Mouse (Mus musculus) heart, embryonic 11.5 days (tissue): ENCODE data around the gene Myt1l. TPM values are rescaled to one million over a fixed set of nuclear protein-coding genes. Genes with fewer than 3 reads are reported as not detected.

Source experiments
- ATAC-seq: fragments of 200-750 bp; cut with Nextera tagmentation; replicated peaks from 2 replicates; pipeline ENCODE4 v1.8.0; 2017; ENCODE audit warnings: moderate library complexity; ENCODE audit not compliant: insufficient number of reproducible peaks, low FRiP score, low TSS enrichment
- H3K27ac ChIP-seq: fragments of 300-500 bp; sonication (generic); 2 replicates; pipeline ENCODE4 v1.5.1; 2014; ENCODE audit warnings: mild to moderate bottlenecking, low read depth, low read length
- H3K27me3 ChIP-seq: fragments of 300-500 bp; sonication (generic); 2 replicates; pipeline ENCODE4 v1.6.1; 2014; ENCODE audit warnings: mild to moderate bottlenecking, low read length, mixed read lengths; ENCODE audit not compliant: control insufficient read depth, insufficient read depth
- H3K36me3 ChIP-seq: fragments of 300-500 bp; sonication (generic); 2 replicates; pipeline ENCODE4 v1.6.1; 2014; ENCODE audit warnings: mild to moderate bottlenecking, low read length, moderate library complexity, mixed read lengths; ENCODE audit not compliant: control insufficient read depth, insufficient read depth
- H3K4me1 ChIP-seq: fragments of 300-500 bp; sonication (generic); 2 replicates; pipeline ENCODE4 v1.6.1; 2014; ENCODE audit warnings: low read length; ENCODE audit not compliant: control insufficient read depth, insufficient read depth
- H3K4me2 ChIP-seq: fragments of 300-500 bp; sonication (generic); 2 replicates; pipeline ENCODE4 v1.6.1; 2014; ENCODE audit warnings: mild to moderate bottlenecking, moderate library complexity
- H3K4me3 ChIP-seq: fragments of 300-500 bp; sonication (generic); 2 replicates; pipeline ENCODE4 v1.5.1; 2014; ENCODE audit warnings: low read depth, low read length
- H3K9ac ChIP-seq: fragments of 300-500 bp; sonication (generic); 2 replicates; pipeline ENCODE4 v1.6.1; 2014; ENCODE audit warnings: mild to moderate bottlenecking, low read depth, low read length, moderate library complexity
- H3K9me3 ChIP-seq: fragments of 300-500 bp; sonication (generic); replicated peaks from 2 replicates; pipeline ENCODE4 v1.6.1; 2016; ENCODE audit warnings: low read length; ENCODE audit not compliant: control insufficient read depth
- WGBS: fragments of 180-500 bp; shearing (Covaris S2); extraction: QIAGEN DNeasy Blood & Tissue Kit; methylation state at CpG from one replicate; pipeline ENCODE4 v1.1.7; 2014; ENCODE audit not compliant: insufficient replicate concordance; 5-methylcytosine and 5-hydroxymethylcytosine counted together
- polyA plus RNA-seq: library from polyadenylated mRNA; unstranded; fragments of >200 nt; fragmentation: Nextera tagmentation; extraction: Ambion mirVana; gene quantifications from 2 replicates; pipeline ENCODE4 v1.2.1, GENCODE M21; 2014

The Myt1l gene
- polyA plus RNA-seq, 1 experiment from 2014 or later = 1.1 TPM

GRCm38 (mm10) chr12:29916807-29917206 is 388.6 kb downstream of the Myt1l start:
- WGBS = 81% methylated on average over 6 of the region's 6 CpGs
- H3K9ac ChIP-seq = no peak overlapping the region
- H3K9me3 ChIP-seq = no peaks in the 10 kb centered on the region
- H3K4me1 ChIP-seq = no peaks in the 10 kb centered on the region
- ATAC-seq = no peak
- H3K4me2 ChIP-seq = no peak overlapping the region
- H3K4me3 ChIP-seq = no peak overlapping the region
- no peaks in the 10 kb centered on the region for H3K36me3 ChIP-seq
- no peaks in the 10 kb centered on the region for H3K27me3 ChIP-seq
- no peak overlapping the region for H3K27ac ChIP-seq

GRCm38 (mm10) chr12:29920298-29920697 is 392.1 kb downstream of the Myt1l start:
- Histone ChIP-seq H3K4me2 (no peak overlapping the region), H3K36me3 (no peaks in the 10 kb centered on the region), H3K4me1 (no peaks in the 10 kb centered on the region), H3K27me3 (no peaks in the 10 kb centered on the region), H3K4me3 (no peak overlapping the region), H3K27ac (no peak overlapping the region), H3K9ac (no peak overlapping the region), H3K9me3 (no peaks in the 10 kb centered on the region)
- ATAC-seq = no peak
- WGBS = 79% methylated on average over 7 of the region's 7 CpGs

GRCm38 (mm10) chr12:29921481-29921880 is 393.3 kb downstream of the Myt1l start:
- H3K4me3 ChIP-seq = no peak overlapping the region
- no peaks in the 10 kb centered on the region for H3K4me1 ChIP-seq
- peaks cover 2% of the 10 kb centered on the region for H3K27me3 ChIP-seq
- no peak for ATAC-seq
- no peaks in the 10 kb centered on the region for H3K36me3 ChIP-seq
- no peak overlapping the region for H3K9ac ChIP-seq
- 79% methylated on average over 11 of the region's 11 CpGs for WGBS
- no peaks in the 10 kb centered on the region for H3K9me3 ChIP-seq
- H3K4me2 ChIP-seq = no peak overlapping the region
- no peak overlapping the region for H3K27ac ChIP-seq

GRCm38 (mm10) chr12:29926896-29927295 is 398.7 kb downstream of the Myt1l start:
- no peak for ATAC-seq
- Histone ChIP-seq H3K4me2 (no peak overlapping the region), H3K27ac (no peak overlapping the region), H3K4me3 (no peak overlapping the region), H3K9ac (no peak overlapping the region), H3K9me3 (no peaks in the 10 kb centered on the region), H3K4me1 (peaks cover 6% of the 10 kb centered on the region), H3K27me3 (peaks cover 2% of the 10 kb centered on the region), H3K36me3 (no peaks in the 10 kb centered on the region)
- 42% methylated on average over 3 of the region's 3 CpGs for WGBS

- H3K9ac ChIP-seq = no peak overlapping the region
- H3K4me1 ChIP-seq = peaks cover 6% of the 10 kb centered on the region
- 42% methylated on average over 1 of the region's 1 CpGs for whole genome bisulfite sequencing
- ATAC-seq = no peak
- no peaks in the 10 kb centered on the region for H3K36me3 ChIP-seq
- no peak overlapping the region for H3K4me3 ChIP-seq
- H3K9me3 ChIP-seq = no peaks in the 10 kb centered on the region
- no peak overlapping the region for H3K27ac ChIP-seq
- H3K4me2 ChIP-seq = no peak overlapping the region
- H3K27me3 ChIP-seq = peaks cover 4% of the 10 kb centered on the region
Observed at GRCm38 (mm10) chr12:29930591-29930990, 402.4 kb downstream of the Myt1l start.

GRCm38 (mm10) chr12:29932951-29933350 is 404.8 kb downstream of the Myt1l start:
- Histone ChIP-seq H3K4me2 (no peak overlapping the region), H3K9me3 (no peaks in the 10 kb centered on the region), H3K27me3 (0 out of 2 replicates have a peak, but pooled peaks cover 2% of the 10 kb centered on the region), H3K27ac (no peak overlapping the region), H3K4me1 (peaks cover 11% of the 10 kb centered on the region), H3K4me3 (no peak overlapping the region), H3K36me3 (no peaks in the 10 kb centered on the region), H3K9ac (no peak overlapping the region)
- 90% methylated on average over 1 of the region's 1 CpGs for WGBS
- ATAC-seq = no peak

GRCm38 (mm10) chr12:29933501-29933900 is 405.3 kb downstream of the Myt1l start:
- no peak overlapping the region for H3K9ac ChIP-seq
- H3K27ac ChIP-seq = no peak overlapping the region
- no peaks in the 10 kb centered on the region for H3K36me3 ChIP-seq
- no peak overlapping the region for H3K4me3 ChIP-seq
- 0 out of 2 replicates have a peak, but pooled peaks cover 2% of the 10 kb centered on the region for H3K27me3 ChIP-seq
- no peak for ATAC-seq
- no peak overlapping the region for H3K4me2 ChIP-seq
- H3K4me1 ChIP-seq = peaks cover 11% of the 10 kb centered on the region
- WGBS = 78% methylated on average over 2 of the region's 2 CpGs
- H3K9me3 ChIP-seq = no peaks in the 10 kb centered on the region

- Histone ChIP-seq H3K27ac (no peak overlapping the region), H3K27me3 (0 out of 2 replicates have a peak, but pooled peaks cover 2% of the 10 kb centered on the region), H3K4me2 (no peak overlapping the region), H3K4me1 (peaks cover 11% of the 10 kb centered on the region), H3K36me3 (no peaks in the 10 kb centered on the region), H3K9ac (no peak overlapping the region), H3K4me3 (no peak overlapping the region), H3K9me3 (no peaks in the 10 kb centered on the region)
- no peak for ATAC-seq
- WGBS = 67% methylated on average over 8 of the region's 8 CpGs
Observed at GRCm38 (mm10) chr12:29934120-29934581, 406.0 kb downstream of the Myt1l start.

GRCm38 (mm10) chr12:29937308-29937707 is 409.1 kb downstream of the Myt1l start, which contains the start of gene Pxdn:
Gene Pxdn (plus strand): TSS chr12:29937608.
- Histone ChIP-seq H3K4me2 (peak within 1 kb of the TSS; percentile 81), H3K27ac (peak within 1 kb of the TSS; percentile 78), H3K27me3 (0 out of 2 replicates have a peak, but pooled peaks cover 2% of the 10 kb centered on the region), H3K9me3 (no peaks in the 10 kb centered on the region), H3K9ac (peak within 1 kb of the TSS; percentile 81), H3K4me3 (peak within 1 kb of the TSS; percentile 67), H3K4me1 (peaks cover 33% of the 10 kb centered on the region), H3K36me3 (no peaks in the 10 kb centered on the region)
- ATAC-seq = no peak
- 33% methylated on average over 8 of the region's 8 CpGs for WGBS
